8 mouse cellular contexts compared by ENCODE assay signal in genomic region chr15:6883816-6884215, GRCm38 (mm10). TPM values are rescaled to one million over a fixed set of nuclear protein-coding genes. Genes with fewer than 3 reads are reported as not detected.
DNase-seq lines count a peak whose midpoint lies in the region.

No protein-coding gene starts in this region.

- peak; percentile 27 for DNase-seq in left cerebral cortex, adult 11 months (ENCODE audit: low spot score)
- DNase-seq in left cerebral cortex, adult 8-10 months (ENCODE audit: low spot score in 2 of 2): no peak
- DNase-seq in NIH3T3 (ENCODE audit: low read depth) (peak; percentile 85), MN1 (ENCODE audit: low spot score) (no peak)
- peak; percentile 42 for DNase-seq in c-Kit-positive CD71-positive TER-119-positive erythroid progenitor cells, embryonic 14.5 days (ENCODE audit: low spot score)
- DNase-seq in gastrocnemius, postnatal 10 days: peak; percentile 76
- DNase-seq in left cerebral cortex, postnatal 25 days (ENCODE audit: low spot score in 2 of 2): peak; percentile 50 to 55
- peak; percentile 73 for DNase-seq in retina, postnatal 1 day

- intact Hi-C loops in left cerebral cortex, postnatal 25 days (cut with DNase I): loop anchor here (5.0 kb wide), 1 partner anchor 42 kb away; no protein-coding TSS in a partner anchor

RNA-seq across cellular contexts. Expression of gene Osmr, which starts 9.0 kb away (rescaled TPM):
- 1 to 10 TPM; 1.7 to 8.3 (median 3.9) TPM for total RNA-seq in left cerebral cortex, adult 8-10 months (2022)
- total RNA-seq in gastrocnemius, postnatal 10 days (2021): 1 to 10 TPM; 5.5 to 7.5 TPM
- 1 to 10 TPM; 2.3 to 2.5 TPM for total RNA-seq in left cerebral cortex, postnatal 25 days (2021)

Comparison
In these comparisons a context has a peak if more than half of its experiments do, and no peak if none do; other contexts are left out.
1. DNase-seq: peak in left cerebral cortex, adult 11 months (single experiment), NIH3T3 (single experiment), c-Kit-positive CD71-positive TER-119-positive erythroid progenitor cells, embryonic 14.5 days (single experiment), gastrocnemius, postnatal 10 days (single experiment), left cerebral cortex, postnatal 25 days (2 of 2) and retina, postnatal 1 day (single experiment); none in left cerebral cortex, adult 8-10 months (0 of 2) and MN1 (single experiment).